Mouse (Mus musculus) heart, embryonic 12.5 days (tissue): ENCODE data around the gene Rhbdd1. TPM values are rescaled to one million over a fixed set of nuclear protein-coding genes. Genes with fewer than 3 reads are reported as not detected.

Experiments
- ATAC-seq: fragments of 200-750 bp; cut with Nextera tagmentation; 2 replicates; pipeline ENCODE4 v1.8.0; 2017; ENCODE audit warnings: moderate TSS enrichment, moderate library complexity; ENCODE audit not compliant: insufficient number of reproducible peaks, low FRiP score
- H3K27ac ChIP-seq: fragments of 300-500 bp; sonication (generic); 2 replicates; pipeline ENCODE4 v1.5.1; 2016; ENCODE audit warnings: mild to moderate bottlenecking, moderate library complexity; ENCODE audit not compliant: poor library complexity, severe bottlenecking
- H3K27me3 ChIP-seq: fragments of 300-500 bp; sonication (generic); replicated peaks from 2 replicates; pipeline ENCODE4 v1.6.1; 2016; ENCODE audit warnings: mild to moderate bottlenecking, moderate library complexity
- H3K36me3 ChIP-seq: fragments of 300-500 bp; sonication (generic); 2 replicates; pipeline ENCODE4 v1.6.1; 2016; ENCODE audit warnings: mild to moderate bottlenecking, moderate library complexity
- H3K4me1 ChIP-seq: fragments of 300-500 bp; sonication (generic); replicated peaks from 2 replicates; pipeline ENCODE4 v1.6.1; 2016; ENCODE audit warnings: mild to moderate bottlenecking
- H3K4me2 ChIP-seq: fragments of 300-500 bp; sonication (generic); 2 replicates; pipeline ENCODE4 v1.6.1; 2016; ENCODE audit warnings: mild to moderate bottlenecking, moderate library complexity
- H3K4me3 ChIP-seq: fragments of 300-500 bp; sonication (generic); 2 replicates; pipeline ENCODE4 v1.5.1; 2016; ENCODE audit warnings: mild to moderate bottlenecking
- H3K9ac ChIP-seq: fragments of 300-500 bp; sonication (generic); 2 replicates; pipeline ENCODE4 v1.6.1; 2016; ENCODE audit warnings: mild to moderate bottlenecking, moderate library complexity
- H3K9me3 ChIP-seq: fragments of 300-500 bp; sonication (generic); replicated peaks from 2 replicates; pipeline ENCODE4 v1.6.1; 2016; ENCODE audit warnings: mild to moderate bottlenecking, moderate library complexity
- WGBS: fragments of 180-500 bp; shearing (Covaris S2); methylation state at CpG from one replicate; pipeline ENCODE4 v1.1.7; 2016; 5-methylcytosine and 5-hydroxymethylcytosine counted together
- polyA plus RNA-seq: library from polyadenylated mRNA; unstranded; fragments of >200 nt; fragmentation: Nextera tagmentation; extraction: Ambion mirVana; gene quantifications from 2 replicates; pipeline ENCODE4 v1.2.1, GENCODE M21; 2016

The Rhbdd1 gene
- polyA plus RNA-seq, 1 experiment from 2014 or later: 11.9 TPM

DNA sequence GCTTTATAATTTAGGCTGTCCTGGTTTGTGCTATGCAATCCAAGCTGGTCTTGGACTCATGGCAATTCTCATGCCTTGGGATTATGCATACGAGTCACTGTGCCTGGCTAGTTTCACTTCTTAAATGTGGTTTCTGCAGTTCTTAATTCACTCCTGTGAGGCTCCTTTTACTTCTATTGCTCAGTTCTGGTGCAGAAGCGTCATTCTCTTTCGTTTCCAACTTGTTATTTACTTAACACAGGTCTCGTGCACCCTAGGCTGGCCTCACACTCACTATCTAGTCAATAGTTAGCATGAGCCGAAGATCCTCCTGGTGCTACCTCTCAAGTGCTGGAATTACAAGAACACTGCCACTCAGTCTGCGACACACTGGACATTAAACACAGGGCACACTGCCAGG lies 152.6 kb downstream of the Rhbdd1 start:
- Histone ChIP-seq H3K4me3 (no peak overlapping the region), H3K36me3 (no peaks in the 10 kb centered on the region), H3K4me1 (peaks cover 6% of the 10 kb centered on the region; the same call in 1 of the 2 replicates), H3K9me3 (no peaks in the 10 kb centered on the region), H3K27ac (no peak overlapping the region), H3K27me3 (no peaks in the 10 kb centered on the region), H3K9ac (no peak overlapping the region), H3K4me2 (no peak overlapping the region)
- WGBS: 64% methylated on average over 6 of the region's 6 CpGs
- ATAC-seq: no peak

DNA sequence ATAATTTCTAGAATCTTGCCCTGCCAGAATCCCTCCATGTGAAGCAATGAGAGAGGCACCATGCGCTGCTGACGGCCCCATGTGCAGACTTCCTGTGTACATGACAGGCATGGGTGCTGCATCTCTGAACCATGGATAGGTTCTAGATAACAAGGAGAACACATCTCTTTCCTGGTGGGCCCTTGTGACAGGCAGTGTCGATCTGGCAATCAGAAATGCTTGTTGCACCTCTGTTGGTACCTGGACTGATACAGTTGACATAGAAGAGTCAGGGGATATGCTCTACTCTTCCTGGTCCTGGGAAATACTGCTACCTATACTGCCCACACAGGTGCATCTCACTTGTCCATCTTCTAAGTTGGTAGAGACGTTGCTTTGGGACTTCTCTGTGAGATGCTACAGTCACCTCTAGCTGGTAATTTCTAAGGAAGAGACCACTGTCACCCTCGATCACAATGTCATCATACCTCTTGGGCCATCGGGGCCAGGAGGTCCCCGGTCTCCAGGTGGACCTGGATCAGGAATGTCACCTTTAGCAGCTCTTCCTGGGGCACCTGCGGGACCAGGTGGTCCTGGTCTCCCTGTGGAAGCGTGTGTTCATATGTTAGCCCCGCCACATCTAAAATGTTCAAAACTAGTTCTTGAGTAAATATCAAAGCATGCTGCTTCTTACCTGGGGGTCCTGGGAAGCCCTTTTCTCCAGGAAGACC lies 154.4 kb downstream of the Rhbdd1 start:
- WGBS: 81% methylated on average over 10 of the region's 10 CpGs
- Histone ChIP-seq H3K27me3 (no peaks in the 10 kb centered on the region), H3K27ac (no peak overlapping the region), H3K9ac (no peak overlapping the region), H3K9me3 (no peaks in the 10 kb centered on the region), H3K4me1 (peaks cover 8% of the 10 kb centered on the region; the same call in 1 of the 2 replicates), H3K4me2 (no peak overlapping the region), H3K36me3 (no peaks in the 10 kb centered on the region), H3K4me3 (no peak overlapping the region)
- no peak for ATAC-seq

DNA sequence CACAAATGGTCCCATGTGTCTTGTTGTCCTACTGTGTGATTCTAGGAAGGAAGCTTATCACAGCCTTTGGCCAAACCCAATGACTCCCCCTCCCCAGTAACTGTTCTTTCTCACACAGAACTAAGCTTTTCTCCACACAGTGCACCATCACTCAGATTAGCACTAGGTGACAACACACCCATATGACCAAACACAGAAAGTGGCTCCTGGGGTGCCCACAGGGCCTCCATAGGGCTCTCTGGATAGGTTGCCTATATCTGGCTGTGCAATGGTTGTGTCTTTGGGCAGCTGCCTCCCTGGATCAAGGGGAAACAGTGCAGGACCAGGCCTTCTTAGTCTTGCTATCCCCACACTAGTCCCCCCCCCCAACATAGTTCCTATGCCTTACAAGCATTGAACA lies 157.2 kb downstream of the Rhbdd1 start:
- Histone ChIP-seq H3K36me3 (no peaks in the 10 kb centered on the region), H3K4me2 (no peak overlapping the region), H3K9ac (no peak overlapping the region), H3K9me3 (no peaks in the 10 kb centered on the region), H3K27me3 (no peaks in the 10 kb centered on the region), H3K27ac (no peak overlapping the region), H3K4me1 (peaks cover 8% of the 10 kb centered on the region; the same call in 1 of the 2 replicates), H3K4me3 (no peak overlapping the region)
- ATAC-seq: no peak

DNA sequence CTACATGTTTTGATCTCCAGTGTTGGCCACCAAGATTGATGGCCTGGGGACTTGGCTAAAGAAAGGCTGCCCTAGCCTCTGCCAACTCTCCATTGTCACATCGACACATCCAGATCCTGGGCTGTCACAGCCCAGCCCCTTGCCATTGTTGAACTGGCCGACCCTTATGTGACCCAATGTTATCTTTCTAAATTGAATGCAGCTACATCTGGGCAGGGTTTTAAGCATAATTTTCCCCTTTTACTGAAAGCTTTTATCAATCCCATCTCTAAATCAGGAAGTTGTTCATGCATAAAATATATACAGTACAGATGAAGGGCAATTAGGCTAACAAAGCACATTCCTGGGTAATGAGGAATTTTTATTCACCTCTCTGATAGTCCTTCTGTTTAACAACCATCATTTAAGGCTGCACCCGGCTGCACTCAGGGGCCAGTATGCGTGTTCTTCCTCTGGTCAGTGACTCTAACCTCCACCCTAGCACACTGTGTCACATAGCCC lies 158.3 kb downstream of the Rhbdd1 start:
- H3K27me3 ChIP-seq: no peaks in the 10 kb centered on the region
- WGBS: 39% methylated on average over 4 of the region's 4 CpGs
- no peaks in the 10 kb centered on the region for H3K9me3 ChIP-seq
- no peak overlapping the region for H3K27ac ChIP-seq
- 0 out of 2 replicates have a peak, but pooled peaks cover 2% of the 10 kb centered on the region for H3K4me1 ChIP-seq
- no peak overlapping the region for H3K9ac ChIP-seq
- no peak for ATAC-seq
- no peak overlapping the region for H3K4me2 ChIP-seq
- no peak overlapping the region for H3K4me3 ChIP-seq
- no peaks in the 10 kb centered on the region for H3K36me3 ChIP-seq

DNA sequence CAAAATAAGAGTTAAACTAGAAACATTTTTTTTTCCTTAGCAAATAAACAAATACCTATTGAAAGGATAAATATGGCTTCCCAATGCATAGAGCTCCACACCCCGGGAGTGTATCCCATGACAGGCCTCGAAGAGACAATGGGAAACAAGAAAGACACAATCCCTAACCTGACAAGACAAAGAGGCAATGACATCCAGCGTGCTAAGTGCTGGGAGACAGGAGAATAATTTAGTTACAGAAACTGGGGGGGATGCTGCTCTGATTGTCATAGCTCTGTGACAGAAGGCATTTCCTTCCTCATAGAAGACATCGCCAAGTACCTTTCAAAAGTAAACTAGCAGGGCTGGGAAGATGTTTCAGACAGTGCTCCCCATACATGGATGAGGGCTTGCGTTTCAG lies 159.0 kb downstream of the Rhbdd1 start:
- 82% methylated on average over 5 of the region's 5 CpGs for WGBS
- no peak for ATAC-seq
- 0 out of 2 replicates have a peak, but pooled peaks cover 2% of the 10 kb centered on the region for H3K4me1 ChIP-seq

DNA sequence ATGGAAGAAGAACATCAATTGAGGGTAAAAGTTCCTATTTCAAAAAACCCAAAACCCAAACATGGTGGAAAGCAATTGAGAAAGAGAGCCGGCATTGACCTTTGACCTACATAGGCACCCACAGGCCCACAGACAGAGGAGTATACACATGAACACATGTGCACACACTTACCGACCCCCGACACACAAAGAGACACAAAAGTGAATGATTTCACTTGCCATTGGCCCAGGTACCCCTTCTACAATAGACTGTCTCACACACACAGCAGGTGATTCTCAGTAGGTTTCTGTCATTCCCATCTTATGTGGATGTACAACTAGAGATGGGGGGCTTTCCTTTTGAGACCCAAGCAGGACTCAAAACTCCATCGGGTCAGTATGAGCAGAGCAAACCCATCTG lies 159.6 kb downstream of the Rhbdd1 start:
- no peak overlapping the region for H3K4me3 ChIP-seq
- no peaks in the 10 kb centered on the region for H3K27me3 ChIP-seq
- 0 out of 2 replicates have a peak, but pooled peaks cover 2% of the 10 kb centered on the region for H3K4me1 ChIP-seq
- H3K9me3 ChIP-seq: no peaks in the 10 kb centered on the region
- H3K36me3 ChIP-seq: no peaks in the 10 kb centered on the region
- no peak overlapping the region for H3K4me2 ChIP-seq
- no peak overlapping the region for H3K9ac ChIP-seq
- 80% methylated on average over 4 of the region's 4 CpGs for WGBS
- no peak overlapping the region for H3K27ac ChIP-seq
- no peak for ATAC-seq

More for the DNA sequence above, 159.0 kb downstream of the Rhbdd1 start:
- H3K27me3 ChIP-seq: no peaks in the 10 kb centered on the region
- no peaks in the 10 kb centered on the region for H3K9me3 ChIP-seq
- no peak overlapping the region for H3K27ac ChIP-seq
- H3K4me3 ChIP-seq: no peak overlapping the region
- no peaks in the 10 kb centered on the region for H3K36me3 ChIP-seq
- no peak overlapping the region for H3K4me2 ChIP-seq
- H3K9ac ChIP-seq: no peak overlapping the region

DNA sequence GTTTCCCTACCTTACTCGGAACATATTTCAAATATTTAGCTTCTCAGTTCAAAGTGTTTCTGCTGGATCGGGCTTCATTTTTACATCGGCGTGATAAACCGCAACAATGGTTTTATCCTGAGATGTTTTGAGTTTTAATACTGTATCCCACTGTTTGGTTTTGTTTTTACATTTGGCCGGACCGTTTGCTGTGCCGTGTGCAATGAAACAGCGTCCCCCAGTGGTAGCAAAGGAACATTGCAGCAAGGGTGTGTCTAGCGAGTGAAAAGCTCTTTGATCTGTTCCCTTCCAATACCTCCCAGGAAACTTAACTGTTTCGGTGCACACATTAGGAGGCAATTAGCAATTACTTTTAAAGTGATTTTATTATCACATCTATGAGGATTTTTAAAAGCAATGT lies 160.0 kb downstream of the Rhbdd1 start:
- Histone ChIP-seq H3K9me3 (no peaks in the 10 kb centered on the region), H3K4me3 (no peak overlapping the region), H3K4me1 (0 out of 2 replicates have a peak, but pooled peaks cover 2% of the 10 kb centered on the region), H3K4me2 (no peak overlapping the region), H3K36me3 (no peaks in the 10 kb centered on the region), H3K27ac (no peak overlapping the region), H3K27me3 (no peaks in the 10 kb centered on the region), H3K9ac (no peak overlapping the region)
- WGBS: 52% methylated on average over 11 of the region's 11 CpGs
- no peak for ATAC-seq

DNA sequence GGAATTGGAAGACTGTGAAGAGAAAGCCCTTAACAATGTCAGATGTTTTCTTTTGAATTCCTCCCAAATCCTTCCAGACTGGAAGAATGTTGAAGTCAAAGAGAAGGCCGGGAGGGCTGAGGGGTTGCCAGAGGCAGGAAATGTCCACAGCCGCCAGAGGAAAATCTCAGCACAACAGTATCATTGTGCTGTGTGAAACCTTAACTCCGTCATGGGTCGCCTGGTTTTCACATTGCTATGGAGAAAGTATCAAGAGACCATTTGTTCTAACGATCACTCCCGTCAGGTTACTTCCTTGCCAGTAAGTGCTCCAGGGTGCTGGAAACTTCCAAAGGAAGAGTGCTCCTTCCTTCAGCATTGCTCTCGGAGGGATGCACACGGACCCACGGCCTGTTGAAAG lies 160.5 kb downstream of the Rhbdd1 start:
- Histone ChIP-seq H3K36me3 (no peaks in the 10 kb centered on the region), H3K9me3 (no peaks in the 10 kb centered on the region), H3K9ac (no peak overlapping the region), H3K4me2 (no peak overlapping the region; the same call in 1 of the 2 replicates), H3K4me1 (0 out of 2 replicates have a peak, but pooled peaks cover 2% of the 10 kb centered on the region), H3K27ac (0 out of 2 replicates have a peak overlapping the region, but pooled peaks have one; percentile 17), H3K4me3 (no peak overlapping the region), H3K27me3 (no peaks in the 10 kb centered on the region)
- ATAC-seq: no peak
- WGBS: 35% methylated on average over 9 of the region's 9 CpGs

DNA sequence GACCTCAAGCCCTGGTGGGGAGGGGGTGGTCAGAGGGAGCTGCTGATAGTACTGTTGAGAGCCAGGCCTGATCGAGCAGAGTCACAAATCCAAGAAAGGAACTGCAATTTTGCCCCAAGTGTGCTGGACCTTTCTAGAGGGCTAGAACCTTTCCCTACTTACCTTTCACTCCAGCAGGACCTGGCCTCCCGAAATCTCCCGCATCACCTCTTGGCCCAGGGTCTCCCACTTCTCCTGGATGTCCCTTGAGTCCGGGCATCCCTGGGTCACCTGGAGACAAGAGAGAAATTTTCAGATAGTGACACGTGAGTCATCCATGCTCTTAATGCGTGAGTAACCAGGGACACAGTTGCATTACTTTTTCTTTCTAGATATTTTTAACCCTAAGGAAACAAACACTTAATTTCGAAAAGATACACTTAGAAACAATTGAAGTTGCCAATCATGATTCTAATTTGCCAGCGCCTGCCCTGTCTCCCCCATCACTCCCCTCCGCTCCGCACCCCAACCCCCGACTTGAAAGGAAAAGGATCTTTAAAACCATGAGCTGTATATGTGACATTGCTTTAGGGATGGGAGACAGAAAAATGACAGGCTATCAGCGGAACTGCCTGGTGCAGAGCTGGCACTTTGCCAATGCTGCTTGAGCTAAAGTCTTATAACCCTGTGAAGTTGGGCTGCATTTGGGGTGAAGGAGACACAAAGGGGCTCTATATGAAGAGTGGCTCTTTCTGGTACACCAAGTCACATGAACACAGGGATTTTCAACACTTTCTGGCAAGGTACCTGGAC lies 163.6 kb downstream of the Rhbdd1 start:
- 69% methylated on average over 12 of the region's 12 CpGs for WGBS
- no peak overlapping the region for H3K4me2 ChIP-seq
- no peaks in the 10 kb centered on the region for H3K4me1 ChIP-seq
- no peaks in the 10 kb centered on the region for H3K36me3 ChIP-seq
- no peak overlapping the region for H3K27ac ChIP-seq
- H3K27me3 ChIP-seq: no peaks in the 10 kb centered on the region
- no peak overlapping the region for H3K4me3 ChIP-seq
- no peak for ATAC-seq
- no peaks in the 10 kb centered on the region for H3K9me3 ChIP-seq
- H3K9ac ChIP-seq: no peak overlapping the region

DNA sequence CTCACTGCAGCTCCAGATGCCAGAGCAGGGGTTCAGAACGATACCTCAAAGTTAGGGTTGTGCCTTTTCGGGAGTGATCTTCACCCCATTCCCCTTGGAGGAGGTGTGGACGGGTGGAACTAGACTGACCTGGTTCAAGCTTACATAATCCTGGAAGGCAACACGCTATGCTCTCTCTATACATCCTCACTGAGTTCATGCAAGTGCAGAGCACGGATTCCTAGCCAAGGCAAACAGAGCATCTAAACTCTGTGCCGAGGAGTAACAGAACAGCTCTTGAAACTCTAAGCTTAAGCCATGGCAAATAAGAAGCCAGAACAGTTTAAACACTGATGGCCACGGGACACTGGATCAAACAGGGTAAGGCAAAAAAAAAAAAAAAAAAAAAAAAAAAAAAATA lies 166.1 kb downstream of the Rhbdd1 start:
- Histone ChIP-seq H3K4me2 (no peak overlapping the region), H3K36me3 (no peaks in the 10 kb centered on the region), H3K27me3 (no peaks in the 10 kb centered on the region), H3K4me3 (no peak overlapping the region), H3K27ac (no peak overlapping the region), H3K9ac (no peak overlapping the region), H3K4me1 (no peaks in the 10 kb centered on the region), H3K9me3 (no peaks in the 10 kb centered on the region)
- 79% methylated on average over 7 of the region's 7 CpGs for WGBS
- ATAC-seq: no peak

DNA sequence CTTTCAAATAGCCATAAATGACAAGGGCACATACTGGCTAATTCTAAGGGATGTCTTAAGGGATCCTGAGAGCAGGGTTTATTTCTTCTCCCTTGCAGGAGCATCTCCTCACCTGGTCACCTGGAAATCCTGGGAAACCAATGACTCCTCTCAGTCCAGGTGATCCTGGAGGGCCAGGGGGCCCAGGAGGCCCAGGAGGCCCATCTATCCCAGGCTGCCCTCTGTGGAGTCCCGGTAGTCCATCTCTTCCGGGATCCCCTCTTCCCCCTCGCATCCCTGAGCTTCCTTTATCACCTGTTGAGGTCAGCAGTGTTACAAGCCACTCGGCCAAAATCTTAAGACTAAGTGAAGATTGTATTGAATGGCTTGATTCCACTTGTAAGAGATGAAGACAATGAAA lies 170.1 kb downstream of the Rhbdd1 start:
- ATAC-seq: no peak
- Histone ChIP-seq H3K36me3 (no peaks in the 10 kb centered on the region), H3K4me2 (no peak overlapping the region), H3K27ac (no peak overlapping the region), H3K27me3 (no peaks in the 10 kb centered on the region), H3K4me3 (no peak overlapping the region), H3K4me1 (no peaks in the 10 kb centered on the region), H3K9me3 (no peaks in the 10 kb centered on the region), H3K9ac (no peak overlapping the region)
- WGBS: 71% methylated on average over 4 of the region's 4 CpGs
